Mouse (Mus musculus) natural killer cell, adult 2 months (primary cell): ENCODE measurements around the gene Cd59b.
"Not testable (repeated sequence)": the region's sequence is repeated elsewhere in the genome, so short reads cannot be mapped to it uniquely, and the experiment has no call there.

Source experiments
- DNase-seq, 2 experiments: peaks; one replicate each; pipeline ENCODE4 v3.0.0; 2022; ENCODE audit warnings: low spot score in 2 of 2

Gene Cd59b

DNA sequence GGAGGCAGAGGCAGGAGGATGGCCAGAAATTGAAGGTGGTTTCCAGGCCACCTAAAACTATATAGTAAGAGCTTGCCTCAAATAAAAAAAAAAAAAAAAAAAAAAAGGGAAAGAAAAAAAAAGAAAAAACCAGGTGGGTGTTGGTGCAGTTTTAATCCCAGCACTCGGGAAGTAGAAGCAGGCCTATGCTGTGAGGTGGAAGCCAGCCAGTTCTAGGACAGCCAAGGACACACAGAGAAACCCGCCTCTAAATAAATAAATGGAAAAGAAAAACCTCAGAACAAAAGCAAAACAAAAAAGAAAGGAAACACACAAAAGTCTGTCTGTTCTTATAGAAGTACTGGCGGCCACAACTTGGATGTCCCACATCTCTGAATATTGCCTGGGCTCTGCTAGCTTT is 45.2 kb downstream of the Cd59b start:
- DNase-seq, result no peak

DNA sequence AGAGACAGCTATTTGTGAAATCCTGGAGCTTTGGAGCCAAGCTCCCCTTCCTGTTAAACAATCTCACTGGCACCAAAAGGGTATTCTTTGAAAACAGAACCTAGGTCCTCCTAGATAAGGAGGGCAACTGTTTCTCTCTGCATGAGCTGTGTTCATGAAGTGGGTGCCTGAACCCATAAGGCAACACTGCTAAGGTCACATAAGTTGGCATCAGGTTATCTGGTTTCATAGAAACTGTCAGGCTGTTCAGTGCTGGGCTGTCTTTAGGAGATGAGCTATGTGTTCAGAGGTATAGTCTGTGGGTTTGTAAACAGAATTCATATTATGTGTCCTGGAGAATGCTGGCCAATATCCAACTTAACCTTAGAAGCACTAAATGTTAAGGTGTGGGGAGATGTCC is 47.5 kb downstream of the Cd59b start:
- not testable (repeated sequence) for DNase-seq

DNA sequence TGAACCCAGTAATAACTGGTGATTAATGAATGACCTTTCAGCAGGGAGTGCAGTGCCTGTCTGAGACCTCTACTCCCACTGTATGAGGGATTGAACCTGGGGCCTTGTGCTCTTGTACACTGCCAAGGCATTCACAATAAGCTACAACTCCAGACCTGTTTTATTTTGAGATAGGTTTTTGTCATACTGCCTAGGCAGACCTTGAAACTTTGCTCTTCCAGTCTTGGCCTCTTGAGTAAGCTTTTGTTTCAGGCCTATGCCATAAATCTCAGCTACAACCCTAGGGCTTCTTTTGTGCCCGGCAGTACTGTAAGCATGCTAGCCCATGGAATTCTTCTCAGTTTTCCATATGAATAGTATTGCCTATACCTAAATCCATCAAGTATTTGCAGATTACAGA is 49.4 kb downstream of the Cd59b start:
- no peak for DNase-seq

DNA sequence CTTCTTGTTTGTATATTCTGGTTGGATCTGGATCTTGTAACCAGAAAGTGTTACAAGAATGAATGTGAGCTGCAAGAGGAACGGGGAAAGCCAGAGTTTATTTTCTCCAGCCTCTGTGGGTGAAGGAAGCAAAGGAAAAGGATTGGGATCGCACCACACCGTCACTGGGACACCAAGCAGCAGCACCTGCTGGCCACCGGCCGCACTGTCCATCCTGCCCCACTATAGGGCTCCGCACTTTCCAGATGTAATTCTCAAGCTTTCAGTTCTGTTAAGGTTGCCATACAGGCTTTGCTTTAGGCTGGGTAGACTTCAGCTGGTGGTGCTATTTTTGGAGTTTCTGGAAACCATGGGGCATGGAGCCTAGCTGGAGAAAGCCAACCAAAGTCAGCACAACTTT is 50.7 kb downstream of the Cd59b start:
- DNase-seq, result no peak

DNA sequence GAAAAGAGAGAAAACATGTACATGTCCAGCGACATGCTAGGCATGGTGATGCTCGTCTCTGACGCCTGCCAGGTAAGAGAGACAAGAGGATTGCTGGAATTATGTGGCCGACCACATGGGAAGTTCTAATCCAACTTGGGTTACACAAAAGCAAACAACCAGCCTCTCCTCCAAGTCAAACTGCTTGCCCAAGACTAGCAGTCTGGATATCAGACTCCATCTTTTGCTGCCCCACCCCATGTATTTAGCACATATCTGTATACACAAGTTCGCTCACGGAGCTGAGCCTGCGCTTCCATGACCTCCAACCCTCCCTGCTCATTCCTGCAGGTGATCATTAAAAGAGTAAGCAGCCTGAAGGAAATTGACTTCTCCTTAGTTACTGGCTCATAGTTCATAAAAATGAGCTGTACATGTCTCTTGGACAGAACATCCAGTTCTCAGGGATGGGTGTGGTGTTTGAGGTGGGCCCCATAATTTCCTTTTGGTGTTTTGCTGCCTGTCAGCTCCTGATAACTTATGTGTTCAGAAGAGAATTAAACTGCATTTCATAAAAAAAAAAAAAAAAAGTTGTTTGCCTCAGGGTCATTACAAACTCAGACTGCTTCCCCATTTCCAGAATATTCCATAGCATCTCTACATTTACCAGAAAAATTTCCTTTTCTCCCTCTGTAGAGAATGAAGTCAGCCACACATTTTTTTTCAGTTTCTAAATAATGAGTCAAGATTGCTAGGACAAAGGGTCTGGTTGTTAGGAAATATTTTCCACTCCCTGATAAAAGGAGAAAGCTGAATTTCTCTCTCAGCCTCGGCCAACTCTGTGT is 52.2 kb downstream of the Cd59b start:
- DNase-seq, result no peak

DNA sequence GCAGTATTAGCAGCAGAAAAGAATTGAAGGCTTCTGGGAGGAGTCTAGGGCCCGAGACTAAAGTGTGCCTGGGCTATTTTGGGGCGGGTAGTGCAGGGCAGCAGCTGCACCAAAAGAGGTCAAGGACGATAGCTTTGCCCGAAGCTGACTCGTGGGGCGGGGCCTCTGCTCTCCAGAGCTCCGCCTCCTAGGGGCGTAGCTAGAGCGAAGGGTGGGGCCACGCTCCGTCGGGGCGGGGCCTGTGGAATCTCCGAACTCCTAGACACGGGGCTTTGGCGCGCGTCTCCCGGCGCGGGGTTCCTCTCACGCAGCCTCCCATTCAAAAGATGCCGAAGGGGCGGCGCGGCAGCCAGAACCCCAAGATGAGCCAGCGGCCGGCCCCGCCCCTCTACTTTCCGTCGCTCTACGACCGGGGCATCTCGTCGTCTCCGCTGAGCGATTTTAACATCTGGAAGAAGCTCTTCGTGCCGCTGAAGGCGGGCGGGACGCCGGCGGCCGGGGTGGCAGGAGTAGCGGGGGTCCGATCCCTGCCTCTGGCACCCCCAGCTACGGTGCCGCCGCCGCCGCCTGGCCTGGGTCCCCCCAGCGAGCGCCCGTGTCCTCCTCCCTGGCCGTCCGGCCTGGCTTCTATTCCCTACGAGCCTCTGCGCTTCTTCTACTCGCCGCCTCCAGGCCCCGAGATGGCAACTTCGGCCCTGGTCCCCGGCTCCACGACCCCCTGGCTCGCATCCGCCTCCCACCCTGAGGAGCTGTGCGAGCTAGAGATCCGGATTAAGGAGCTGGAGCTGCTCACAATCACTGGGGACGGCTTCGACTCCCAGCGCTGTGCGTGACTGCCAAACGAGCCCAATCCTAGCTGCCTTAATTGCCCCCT is 53.1 kb downstream of the Cd59b start, which contains the start of gene A930018P22Rik:
Gene A930018P22Rik (plus strand): TSS at position 265 of the 874 bp plus-strand sequence.
- DNase-seq, result peak; percentile 72 to 78

DNA sequence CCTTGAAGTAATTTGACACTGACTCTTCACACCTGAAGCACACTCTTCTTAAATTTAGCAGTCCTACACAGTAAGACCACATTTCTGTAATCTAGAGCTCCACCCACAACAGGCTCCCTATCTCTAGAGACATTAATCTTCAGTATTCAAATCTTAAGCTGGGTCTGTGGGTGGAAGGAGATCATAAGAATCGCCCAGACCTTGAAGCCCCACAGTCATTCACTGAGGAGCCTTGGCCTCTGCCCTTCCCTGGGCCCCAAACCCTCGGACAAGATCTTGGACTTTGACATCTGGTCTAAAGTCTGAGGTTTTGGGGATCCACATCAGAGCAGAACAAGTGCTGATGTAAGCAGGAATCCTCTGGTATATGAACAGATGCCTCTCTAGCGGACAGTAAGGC is 53.9 kb downstream of the Cd59b start:
- no peak for DNase-seq

DNA sequence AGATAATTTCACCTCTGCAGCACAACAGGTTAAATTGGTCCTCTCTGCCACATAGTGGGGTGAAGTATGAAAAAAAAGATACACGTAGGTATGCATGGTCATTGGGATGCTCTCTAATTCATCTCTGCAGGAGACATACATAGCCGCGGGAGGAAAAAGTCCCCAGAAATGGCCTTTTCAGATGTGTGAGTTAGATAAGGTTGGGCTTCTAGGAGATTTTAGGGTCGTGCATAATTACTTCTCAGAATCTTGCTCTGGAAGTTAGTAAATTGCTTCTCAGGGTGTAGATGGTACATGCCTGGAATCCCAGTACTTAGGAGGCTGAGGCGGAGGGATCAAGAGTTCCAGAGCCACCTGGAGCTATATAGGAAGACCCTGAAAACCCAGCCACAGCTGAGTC is 54.4 kb downstream of the Cd59b start:
- DNase-seq, result no peak

DNA sequence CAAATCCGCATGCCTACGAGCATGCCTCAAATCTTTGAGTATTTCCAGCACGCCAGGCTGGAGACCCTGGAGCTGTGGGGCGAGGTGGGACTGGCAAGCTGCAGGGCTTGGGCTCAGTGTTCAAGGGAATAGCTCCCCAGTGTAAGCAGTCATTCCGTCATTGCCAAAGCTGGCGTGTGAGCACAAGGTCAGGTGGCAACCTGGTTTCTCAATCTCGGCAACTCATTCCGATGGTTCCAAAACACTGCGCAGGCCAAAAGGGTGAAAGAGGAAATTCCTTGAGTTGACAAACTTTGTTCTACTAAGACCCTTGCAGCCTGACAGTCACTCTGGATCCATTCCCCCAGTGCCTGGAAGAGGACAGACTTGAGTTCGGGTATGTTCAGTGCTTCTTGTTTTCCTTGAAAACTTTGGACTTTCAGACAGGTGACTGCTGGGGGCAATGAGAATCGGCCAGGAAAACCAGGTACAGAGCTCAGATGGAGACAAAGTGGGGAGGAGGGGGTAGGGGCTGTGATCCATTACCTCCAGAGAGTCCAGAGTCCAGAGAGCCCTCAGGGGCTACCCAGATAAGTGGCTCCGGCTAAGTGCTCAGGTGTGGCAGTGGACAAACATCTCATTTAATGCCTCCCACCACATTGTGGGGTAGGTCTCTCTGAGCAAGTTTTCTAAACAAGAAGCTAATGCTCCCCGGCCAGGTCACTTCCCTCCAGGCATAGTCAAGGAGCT is 59.3 kb downstream of the Cd59b start:
- no peak for DNase-seq

DNA sequence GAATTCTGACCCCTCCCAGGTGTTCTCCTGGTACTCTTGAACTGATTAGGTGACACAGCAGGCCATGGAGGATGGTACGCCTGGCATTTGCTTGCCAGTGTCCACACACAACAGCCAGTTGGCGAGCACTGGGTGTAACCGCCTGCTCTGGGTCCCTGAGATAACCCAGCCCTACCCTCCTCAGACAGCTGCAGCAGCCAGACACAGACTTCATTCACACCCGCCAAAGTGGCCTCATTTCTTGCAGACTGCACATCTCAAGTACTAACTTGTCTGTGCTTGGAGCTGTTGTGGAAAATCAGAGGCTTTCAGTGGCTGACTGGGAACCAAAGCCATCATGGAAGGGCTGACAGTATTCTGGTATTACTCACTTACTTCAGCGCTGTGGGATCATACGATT is 60.5 kb downstream of the Cd59b start:
- DNase-seq, result no peak

DNA sequence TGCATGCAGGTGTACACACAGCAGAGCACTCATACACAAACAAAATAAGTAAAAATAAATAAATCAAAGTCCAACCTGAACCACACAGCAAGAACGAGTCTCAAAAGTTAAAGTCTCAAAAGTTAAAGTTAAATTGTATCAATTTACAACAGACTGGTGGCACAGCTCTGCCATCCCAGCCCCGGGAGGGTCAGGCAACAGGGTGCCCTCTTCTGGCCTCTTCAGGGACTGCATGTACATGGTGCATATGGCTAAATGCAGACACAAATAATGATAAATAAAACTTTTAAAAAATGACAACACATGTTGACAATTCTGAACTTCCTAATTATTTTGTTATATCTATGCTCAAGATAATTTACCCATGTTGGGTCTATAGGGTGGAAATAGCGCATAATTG is 61.3 kb downstream of the Cd59b start:
- DNase-seq, result peak in 1 of 2 experiments; percentile 19

DNA sequence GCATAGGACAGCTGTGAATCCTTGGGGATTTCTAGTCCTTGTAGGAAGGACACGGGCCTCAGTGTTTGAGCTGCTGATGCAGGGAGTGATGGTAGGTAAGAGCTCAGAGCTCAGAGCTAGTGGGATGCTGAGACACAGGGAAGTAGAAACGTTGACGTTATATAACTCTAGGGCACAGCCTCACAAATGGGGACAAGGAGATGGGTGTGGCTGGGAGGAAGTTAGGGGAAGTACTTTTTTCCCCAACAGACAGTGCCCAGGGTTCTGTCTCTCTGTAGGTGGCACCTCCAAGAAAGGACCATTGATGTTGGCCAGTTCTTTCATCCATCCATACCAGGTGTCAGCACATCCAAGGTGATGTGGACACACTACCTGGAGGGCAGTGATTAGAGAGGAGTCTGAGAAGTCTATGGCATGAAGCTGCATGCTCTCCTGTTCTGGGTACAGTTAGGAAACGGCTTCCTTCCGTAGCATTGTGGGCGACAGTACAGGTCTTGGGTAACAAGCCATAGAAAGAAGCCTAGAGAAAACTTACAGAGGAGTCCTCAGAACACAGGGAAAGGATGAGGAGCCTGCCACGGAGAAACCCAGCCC is 62.7 kb downstream of the Cd59b start:
- no peak for DNase-seq

DNA sequence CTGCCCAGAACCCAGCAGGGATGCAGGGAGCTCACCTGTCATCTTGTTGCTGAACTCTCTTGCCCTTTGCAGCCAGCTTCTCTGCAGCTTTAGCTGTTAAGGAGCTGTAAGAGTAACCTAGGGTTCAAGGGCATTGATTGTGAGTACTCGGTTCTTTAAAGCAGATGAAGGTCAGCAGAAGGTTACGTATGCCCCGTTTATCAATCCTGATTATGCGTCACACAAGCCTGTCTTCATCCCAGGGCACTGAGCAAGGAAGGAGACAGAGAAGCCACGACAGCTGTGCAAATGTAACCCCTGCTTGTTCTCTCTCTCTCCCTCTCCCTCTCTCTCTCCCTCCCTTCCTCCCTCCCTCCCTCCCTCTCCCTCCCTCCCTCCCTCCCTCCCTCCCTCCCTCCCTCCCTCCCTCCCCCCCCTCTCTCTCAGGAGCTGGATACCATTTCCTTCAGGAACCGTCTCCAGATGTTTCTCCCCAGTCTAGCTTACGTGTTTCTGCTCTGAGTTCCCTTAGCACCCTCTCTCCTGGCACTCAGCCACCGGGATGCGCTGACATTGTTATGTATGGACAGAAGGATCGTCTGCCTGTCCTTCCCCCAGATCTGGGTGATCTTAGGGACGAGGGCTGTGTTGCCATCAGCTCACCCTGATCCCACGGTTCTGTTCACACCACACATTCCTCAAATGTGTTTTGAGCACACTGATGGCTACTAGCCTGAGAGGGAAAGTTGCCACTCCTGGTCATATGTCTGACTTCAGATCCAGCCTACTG is 63.6 kb downstream of the Cd59b start:
- DNase-seq, result no peak

DNA sequence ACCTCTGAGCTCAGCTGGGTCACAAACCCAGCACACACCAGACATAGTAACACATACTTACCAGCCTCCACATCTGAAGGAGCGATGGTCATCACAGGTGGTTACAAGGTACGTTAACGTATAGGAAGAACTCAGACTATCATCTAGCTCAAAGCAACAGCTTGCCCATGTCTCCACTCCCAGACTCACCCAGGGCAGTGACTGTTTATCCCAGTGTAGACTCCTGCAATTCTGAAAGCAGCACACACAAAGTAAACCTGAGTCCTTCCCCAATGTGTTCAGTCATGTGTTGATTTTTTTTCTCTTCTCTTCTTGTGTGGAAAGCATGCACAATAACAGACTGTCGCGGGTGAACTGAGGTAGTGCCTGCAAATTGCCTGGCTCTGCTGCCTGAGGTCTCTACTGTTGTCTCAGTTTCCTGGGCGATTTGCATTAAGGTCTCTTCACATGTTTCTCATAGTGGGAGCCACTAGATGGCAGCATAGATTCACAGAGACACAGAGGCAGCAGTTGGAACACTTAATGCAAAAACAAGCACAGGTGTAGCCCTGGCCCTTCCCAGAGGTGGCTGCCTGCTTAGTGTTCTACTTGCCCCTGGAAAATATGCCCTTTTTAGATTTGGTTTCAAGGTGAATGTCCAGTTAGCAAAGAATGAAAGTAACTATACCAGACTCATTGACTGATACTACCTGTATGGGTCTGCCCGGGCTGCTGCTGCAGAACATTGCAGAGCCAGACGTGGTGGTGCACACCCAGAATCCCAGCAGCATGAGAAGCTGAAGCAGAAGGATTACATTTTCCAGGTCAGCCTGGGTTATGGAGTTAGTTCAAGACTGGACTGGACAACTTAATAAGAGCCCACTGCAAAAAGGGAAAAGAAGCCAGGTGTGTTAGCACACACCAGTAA is 64.8 kb downstream of the Cd59b start:
- peak; percentile 54 to 61 for DNase-seq

DNA sequence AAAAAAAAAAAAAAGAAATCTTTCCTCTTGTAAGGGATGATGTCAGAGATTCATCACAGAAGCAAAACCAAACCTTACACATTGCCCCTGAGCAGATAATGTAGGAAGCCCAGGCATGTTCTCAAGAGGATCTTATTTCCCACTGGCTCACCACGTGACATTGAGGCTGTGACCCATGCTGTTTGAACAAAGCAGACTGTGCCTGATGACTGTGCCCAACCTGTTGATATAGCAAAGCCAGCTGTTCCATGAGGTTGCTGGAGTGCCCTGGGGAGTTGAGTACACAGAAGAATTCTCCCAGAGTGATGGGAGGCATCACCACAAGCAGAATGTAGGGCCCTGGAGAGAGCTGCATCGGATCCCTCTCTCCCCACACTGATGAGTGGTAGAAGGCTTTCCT is 66.3 kb downstream of the Cd59b start:
- no peak for DNase-seq
